Mouse (Mus musculus): ENCODE measurements at regions not wholly inside any gene's neighbourhood (a gene's known extent, or its start where the extent isn't known, plus 50 kb on each side); places are given as distances from the start of the nearest gene placed in this dataset.

GRCm38 (mm10) chr14:102911582-102911981 lies 70.9 kb downstream of the Kctd12 start:
- WGBS: 78% methylated on average over 3 of the region's 3 CpGs
- Histone ChIP-seq H3K4me3 (ENCODE audit: low read length) (no peak overlapping the region), H3K9ac (replicated peaks; ENCODE audit: low read length) (no peak overlapping the region), H3K27me3 (ENCODE audit: insufficient read depth, low read length) (no peaks in the 10 kb centered on the region), H3K4me2 (ENCODE audit: low read depth, low read length) (no peak overlapping the region), H3K36me3 (ENCODE audit: insufficient read depth, low read length) (no peaks in the 10 kb centered on the region), H3K4me1 (ENCODE audit: insufficient read depth, low read length) (no peaks in the 10 kb centered on the region), H3K9me3 (ENCODE audit: low read length) (no peaks in the 10 kb centered on the region), H3K27ac (no peak overlapping the region)
- DNase-seq (ENCODE audit: low spot score) (no peak), ATAC-seq (no peak)
- no peak for TF ChIP-seq CTCF (IDR thresholded peaks at IDR 0.05; ENCODE audit: low read depth)

GRCm38 (mm10) chr14:102908990-102909389 lies 73.4 kb downstream of the Kctd12 start:
- H3K9ac ChIP-seq (replicated peaks; ENCODE audit: low read length): no peak overlapping the region

GRCm38 (mm10) chr14:102907411-102908103 lies 74.9 kb downstream of the Kctd12 start:
- H3K9me3 ChIP-seq (ENCODE audit: low read length): no peaks in the 10 kb centered on the region
- no peak for ATAC-seq
- H3K4me2 ChIP-seq (ENCODE audit: low read depth, low read length): no peak overlapping the region
- no peak for DNase-seq (ENCODE audit: low spot score)
- H3K4me3 ChIP-seq (ENCODE audit: low read length): no peak overlapping the region
- TF ChIP-seq CTCF (IDR thresholded peaks at IDR 0.05; ENCODE audit: low read depth): no peak
- H3K27me3 ChIP-seq (ENCODE audit: insufficient read depth, low read length): no peaks in the 10 kb centered on the region
- no peak overlapping the region for H3K27ac ChIP-seq
- H3K36me3 ChIP-seq (ENCODE audit: insufficient read depth, low read length): no peaks in the 10 kb centered on the region
- no peaks in the 10 kb centered on the region for H3K4me1 ChIP-seq (ENCODE audit: insufficient read depth, low read length)
- no peak overlapping the region for H3K9ac ChIP-seq (replicated peaks; ENCODE audit: low read length)
- WGBS: 88% methylated on average over 6 of the region's 6 CpGs

More at GRCm38 (mm10) chr14:102908990-102909389, 73.4 kb downstream of the Kctd12 start:
- no peak overlapping the region for H3K4me2 ChIP-seq (ENCODE audit: low read depth, low read length)
- no peaks in the 10 kb centered on the region for H3K9me3 ChIP-seq (ENCODE audit: low read length)
- no peaks in the 10 kb centered on the region for H3K27me3 ChIP-seq (ENCODE audit: insufficient read depth, low read length)
- ATAC-seq (no peak), DNase-seq (ENCODE audit: low spot score) (no peak)
- H3K27ac ChIP-seq: no peak overlapping the region
- no peaks in the 10 kb centered on the region for H3K4me1 ChIP-seq (ENCODE audit: insufficient read depth, low read length)
- H3K36me3 ChIP-seq (ENCODE audit: insufficient read depth, low read length): no peaks in the 10 kb centered on the region
- WGBS: 61% methylated on average over 3 of the region's 3 CpGs
- no peak for TF ChIP-seq CTCF (IDR thresholded peaks at IDR 0.05; ENCODE audit: low read depth)
- no peak overlapping the region for H3K4me3 ChIP-seq (ENCODE audit: low read length)

GRCm38 (mm10) chr14:102906826-102907225 lies 75.6 kb downstream of the Kctd12 start:
- Histone ChIP-seq H3K36me3 (ENCODE audit: insufficient read depth, low read length) (no peaks in the 10 kb centered on the region), H3K9me3 (ENCODE audit: low read length) (no peaks in the 10 kb centered on the region), H3K4me2 (ENCODE audit: low read depth, low read length) (no peak overlapping the region), H3K9ac (replicated peaks; ENCODE audit: low read length) (no peak overlapping the region), H3K27me3 (ENCODE audit: insufficient read depth, low read length) (no peaks in the 10 kb centered on the region), H3K27ac (no peak overlapping the region), H3K4me1 (ENCODE audit: insufficient read depth, low read length) (no peaks in the 10 kb centered on the region), H3K4me3 (ENCODE audit: low read length) (no peak overlapping the region)
- DNase-seq (ENCODE audit: low spot score) (no peak), ATAC-seq (no peak)
- 84% methylated on average over 6 of the region's 6 CpGs for WGBS
- TF ChIP-seq CTCF (IDR thresholded peaks at IDR 0.05; ENCODE audit: low read depth): no peak

- DNase-seq (ENCODE audit: low spot score) (no peak), ATAC-seq (no peak)
- TF ChIP-seq CTCF (IDR thresholded peaks at IDR 0.05; ENCODE audit: low read depth): no peak
- H3K9ac ChIP-seq (replicated peaks; ENCODE audit: low read length): no peak overlapping the region
- no peaks in the 10 kb centered on the region for H3K36me3 ChIP-seq (ENCODE audit: insufficient read depth, low read length)
- no peaks in the 10 kb centered on the region for H3K4me1 ChIP-seq (ENCODE audit: insufficient read depth, low read length)
- no peak overlapping the region for H3K27ac ChIP-seq
- H3K27me3 ChIP-seq (ENCODE audit: insufficient read depth, low read length): no peaks in the 10 kb centered on the region
- 97% methylated on average over 1 of the region's 1 CpGs for WGBS
- H3K4me2 ChIP-seq (ENCODE audit: low read depth, low read length): no peak overlapping the region
- no peak overlapping the region for H3K4me3 ChIP-seq (ENCODE audit: low read length)
- H3K9me3 ChIP-seq (ENCODE audit: low read length): no peaks in the 10 kb centered on the region
These were observed 76.2 kb downstream of the Kctd12 start for GRCm38 (mm10) chr14:102906286-102906685.

- Histone ChIP-seq H3K36me3 (ENCODE audit: insufficient read depth, low read length) (no peaks in the 10 kb centered on the region), H3K4me1 (ENCODE audit: insufficient read depth, low read length) (no peaks in the 10 kb centered on the region), H3K27ac (peak overlapping the region; percentile 45; the same call in 1 of the 2 replicates), H3K4me2 (ENCODE audit: low read depth, low read length) (peak overlapping the region; percentile 37; the same call in 1 of the 2 replicates), H3K9ac (replicated peaks; ENCODE audit: low read length) (no peak overlapping the region), H3K27me3 (ENCODE audit: insufficient read depth, low read length) (no peaks in the 10 kb centered on the region), H3K9me3 (ENCODE audit: low read length) (no peaks in the 10 kb centered on the region), H3K4me3 (ENCODE audit: low read length) (no peak overlapping the region)
- DNase-seq (ENCODE audit: low spot score) (peak; percentile 84), ATAC-seq (peak; percentile 94)
- 45% methylated on average over 12 of the region's 12 CpGs for WGBS
- TF ChIP-seq CTCF (IDR thresholded peaks at IDR 0.05; ENCODE audit: low read depth): no peak
These were observed 79.5 kb downstream of the Kctd12 start for GRCm38 (mm10) chr14:102902906-102903305.

GRCm38 (mm10) chr14:102902236-102902635 lies 80.2 kb downstream of the Kctd12 start:
- ATAC-seq: no peak

More at GRCm38 (mm10) chr14:102902236-102902635, 80.2 kb downstream of the Kctd12 start:
- TF ChIP-seq CTCF (IDR thresholded peaks at IDR 0.05; ENCODE audit: low read depth): no peak
- no peaks in the 10 kb centered on the region for H3K9me3 ChIP-seq (ENCODE audit: low read length)
- no peaks in the 10 kb centered on the region for H3K27me3 ChIP-seq (ENCODE audit: insufficient read depth, low read length)
- H3K4me2 ChIP-seq (ENCODE audit: low read depth, low read length): no peak overlapping the region
- H3K36me3 ChIP-seq (ENCODE audit: insufficient read depth, low read length): no peaks in the 10 kb centered on the region
- no peak overlapping the region for H3K4me3 ChIP-seq (ENCODE audit: low read length)
- no peak overlapping the region for H3K27ac ChIP-seq
- no peak for DNase-seq (ENCODE audit: low spot score)
- WGBS: 82% methylated on average over 7 of the region's 7 CpGs
- no peak overlapping the region for H3K9ac ChIP-seq (replicated peaks; ENCODE audit: low read length)
- no peaks in the 10 kb centered on the region for H3K4me1 ChIP-seq (ENCODE audit: insufficient read depth, low read length)

All from hindbrain, postnatal 0 days (tissue).